Mouse (Mus musculus) embryonic facial prominence, embryonic 14.5 days (tissue): ENCODE results near the gene Siae. TPM values are rescaled to one million over a fixed set of nuclear protein-coding genes. Genes with fewer than 3 reads are reported as not detected.
A peak's percentile ranks its signal among the peaks of the same experiment; 100 is the strongest.

Source experiments
- ATAC-seq: fragments of 200-750 bp; cut with Nextera tagmentation; 2 replicates; pipeline ENCODE4 v1.8.0; 2017; ENCODE audit warnings: low read depth, moderate number of reproducible peaks, moderate TSS enrichment
- DNase-seq: peaks from one replicate; pipeline ENCODE4 v3.0.0-alpha.2; 2015; ENCODE audit warnings: low spot score
- H3K27ac ChIP-seq: fragments of 300-500 bp; sonication (generic); replicated peaks from 2 replicates; pipeline ENCODE4 v1.5.1; 2014; ENCODE audit warnings: low read depth, mild to moderate bottlenecking, low read length, moderate library complexity
- H3K27me3 ChIP-seq: fragments of 300-500 bp; sonication (generic); replicated peaks from 2 replicates; pipeline ENCODE4 v1.6.1; 2014; ENCODE audit warnings: low read length; ENCODE audit not compliant: control insufficient read depth, insufficient read depth
- H3K36me3 ChIP-seq: fragments of 300-500 bp; sonication (generic); 2 replicates; pipeline ENCODE4 v1.6.1; 2014; ENCODE audit warnings: low read length, mixed read lengths; ENCODE audit not compliant: control insufficient read depth, insufficient read depth
- H3K4me1 ChIP-seq: fragments of 300-500 bp; sonication (generic); 2 replicates; pipeline ENCODE4 v1.6.1; 2014; ENCODE audit warnings: antibody characterized with exemption, low read length; ENCODE audit not compliant: control insufficient read depth, insufficient read depth
- H3K4me2 ChIP-seq: fragments of 300-500 bp; sonication (generic); 2 replicates; pipeline ENCODE4 v1.6.1; 2014; ENCODE audit warnings: low read depth, mild to moderate bottlenecking, low read length, moderate library complexity, mixed read lengths
- H3K4me3 ChIP-seq: fragments of 300-500 bp; sonication (generic); 2 replicates; pipeline ENCODE4 v1.5.1; 2014; ENCODE audit warnings: low read depth, mild to moderate bottlenecking, low read length
- H3K9ac ChIP-seq: fragments of 300-500 bp; sonication (generic); 2 replicates; pipeline ENCODE4 v1.6.1; 2014; ENCODE audit warnings: low read depth, mild to moderate bottlenecking, low read length, moderate library complexity, mixed read lengths
- H3K9me3 ChIP-seq: fragments of 300-500 bp; sonication (generic); 2 replicates; pipeline ENCODE4 v1.6.1; 2016; ENCODE audit warnings: low read length; ENCODE audit not compliant: control insufficient read depth
- WGBS: fragments of 180-500 bp; shearing (Covaris S2); extraction: QIAGEN DNeasy Blood & Tissue Kit; methylation state at CpG from one replicate; pipeline ENCODE4 v1.1.7; 2014; 5-methylcytosine and 5-hydroxymethylcytosine counted together
- polyA plus RNA-seq: library from polyadenylated mRNA; unstranded; fragments of >200 nt; fragmentation: Nextera tagmentation; extraction: Ambion mirVana; gene quantifications from 2 replicates; pipeline ENCODE4 v1.2.1, GENCODE M21; 2014

The Siae gene
- polyA plus RNA-seq: 13.4 and 13.9 TPM in 2 replicates

- Histone ChIP-seq H3K4me1 (peaks cover 15% of the 10 kb centered on the region), H3K4me2 (0 out of 2 replicates have a peak within 1 kb of the TSS, but pooled peaks have one; percentile 5), H3K9me3 (no peaks in the 10 kb centered on the region), H3K27me3 (peaks cover 22% of the 10 kb centered on the region), H3K36me3 (no peaks in the 10 kb centered on the region), H3K27ac (peak within 1 kb of the TSS; percentile 45; the same call in 1 of the 2 replicates), H3K4me3 (no peak within 1 kb of the TSS), H3K9ac (no peak within 1 kb of the TSS)
- ATAC-seq (no peak), DNase-seq (peak; percentile 50)
- 22% methylated on average over 7 of the region's 7 CpGs for WGBS
Observed at GRCm38 (mm10) chr9:37554838-37555748, at the start of gene Siae. Gene Siae, plus strand, starts transcription at chr9:37555698.

DNA sequence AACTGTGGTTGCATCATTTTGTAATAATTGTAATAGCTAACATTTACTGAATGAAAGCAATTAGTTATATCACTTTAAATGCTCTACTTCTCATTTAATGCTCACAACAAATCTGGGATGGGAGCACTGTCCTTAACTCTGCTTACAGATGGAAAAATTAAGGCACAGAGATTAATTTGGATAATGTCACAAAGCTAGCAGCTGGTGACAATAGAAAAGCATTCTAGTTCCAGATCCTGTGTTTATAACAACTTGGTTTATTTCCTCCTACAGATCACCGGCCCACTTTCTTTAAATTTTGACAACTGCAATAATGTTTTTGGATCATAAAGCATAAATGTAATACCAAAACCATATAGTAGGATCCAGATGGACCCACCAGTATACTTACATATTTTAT is 49.5 kb upstream of the Siae start:
- H3K9ac ChIP-seq: no peak overlapping the region
- DNase-seq (no peak), ATAC-seq (no peak)
- no peak overlapping the region for H3K27ac ChIP-seq
- no peak overlapping the region for H3K4me3 ChIP-seq
- WGBS: 86% methylated on average over 1 of the region's 1 CpGs
- H3K36me3 ChIP-seq: no peaks in the 10 kb centered on the region
- no peaks in the 10 kb centered on the region for H3K27me3 ChIP-seq
- H3K4me1 ChIP-seq: no peaks in the 10 kb centered on the region
- no peaks in the 10 kb centered on the region for H3K9me3 ChIP-seq
- no peak overlapping the region for H3K4me2 ChIP-seq

GRCm38 (mm10) chr9:37512097-37512496 is 43.4 kb upstream of the Siae start:
- ATAC-seq: no peak
- no peak for DNase-seq
- H3K27ac ChIP-seq: no peak overlapping the region
- H3K9ac ChIP-seq: no peak overlapping the region
- WGBS: 99% methylated on average over 2 of the region's 2 CpGs
- H3K36me3 ChIP-seq: no peaks in the 10 kb centered on the region
- H3K9me3 ChIP-seq: no peaks in the 10 kb centered on the region
- no peak overlapping the region for H3K4me3 ChIP-seq
- no peaks in the 10 kb centered on the region for H3K4me1 ChIP-seq
- H3K27me3 ChIP-seq: no peaks in the 10 kb centered on the region
- H3K4me2 ChIP-seq: no peak overlapping the region

DNA sequence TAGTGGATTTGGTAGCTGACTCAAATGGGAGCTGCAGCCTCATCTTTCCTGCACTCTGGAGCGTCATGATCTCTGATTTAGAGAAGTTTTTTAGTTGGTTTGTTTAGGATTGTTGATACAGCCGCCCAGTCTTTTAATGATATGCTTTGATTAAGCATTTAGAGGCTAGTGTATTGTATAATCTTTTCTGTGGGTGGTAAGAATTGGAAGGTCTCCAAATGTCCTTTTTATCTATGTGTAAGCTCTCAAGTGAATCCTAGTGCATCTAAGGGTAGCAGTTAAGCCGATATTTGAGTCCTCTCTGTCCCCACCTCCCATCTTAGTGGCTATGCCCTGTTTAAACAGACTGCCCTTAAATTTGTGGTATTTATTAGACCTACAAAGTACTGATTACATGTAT is 41.0 kb upstream of the Siae start:
- ATAC-seq (no peak), DNase-seq (no peak)
- 87% methylated on average over 3 of the region's 3 CpGs for WGBS

DNA sequence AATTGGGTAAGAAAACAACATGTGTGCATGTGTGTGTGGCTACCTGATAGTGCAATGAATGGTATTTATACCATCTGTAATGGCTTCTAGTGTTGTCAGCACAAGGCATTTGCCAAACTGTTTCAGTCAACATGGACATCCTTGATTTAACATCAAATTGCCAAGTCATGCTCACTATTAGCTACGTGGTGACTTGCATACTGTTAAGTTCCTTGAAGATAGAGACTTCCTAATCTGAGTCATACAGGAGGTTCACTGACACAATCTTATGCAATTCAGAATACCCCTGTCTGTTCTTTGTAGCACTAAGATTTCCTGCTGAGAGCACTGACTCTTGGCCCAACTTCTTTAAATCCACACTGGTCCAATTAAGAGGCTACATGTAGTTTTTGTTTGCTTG is 38.0 kb upstream of the Siae start:
- no peaks in the 10 kb centered on the region for H3K9me3 ChIP-seq
- no peak for ATAC-seq
- H3K27me3 ChIP-seq: no peaks in the 10 kb centered on the region
- no peak for DNase-seq
- H3K4me3 ChIP-seq: no peak overlapping the region
- H3K9ac ChIP-seq: no peak overlapping the region
- H3K4me2 ChIP-seq: no peak overlapping the region
- H3K36me3 ChIP-seq: peaks cover 34% of the 10 kb centered on the region
- 68% methylated on average over 1 of the region's 1 CpGs for WGBS
- H3K4me1 ChIP-seq: 0 out of 2 replicates have a peak, but pooled peaks cover 4% of the 10 kb centered on the region
- no peak overlapping the region for H3K27ac ChIP-seq

More for the DNA sequence above, 41.0 kb upstream of the Siae start:
- peaks cover 9% of the 10 kb centered on the region for H3K36me3 ChIP-seq
- H3K27ac ChIP-seq: no peak overlapping the region
- H3K9me3 ChIP-seq: no peaks in the 10 kb centered on the region
- no peaks in the 10 kb centered on the region for H3K27me3 ChIP-seq
- H3K9ac ChIP-seq: no peak overlapping the region
- no peak overlapping the region for H3K4me3 ChIP-seq
- H3K4me1 ChIP-seq: 0 out of 2 replicates have a peak, but pooled peaks cover 4% of the 10 kb centered on the region
- no peak overlapping the region for H3K4me2 ChIP-seq

GRCm38 (mm10) chr9:37518991-37519390 is 36.5 kb upstream of the Siae start:
- Histone ChIP-seq H3K9me3 (no peaks in the 10 kb centered on the region), H3K4me2 (no peak overlapping the region), H3K27me3 (no peaks in the 10 kb centered on the region), H3K36me3 (peaks cover 46% of the 10 kb centered on the region), H3K4me3 (no peak overlapping the region), H3K4me1 (0 out of 2 replicates have a peak, but pooled peaks cover 4% of the 10 kb centered on the region), H3K9ac (no peak overlapping the region), H3K27ac (no peak overlapping the region)
- ATAC-seq: no peak
- 86% methylated on average over 8 of the region's 8 CpGs for WGBS
- DNase-seq: no peak

DNA sequence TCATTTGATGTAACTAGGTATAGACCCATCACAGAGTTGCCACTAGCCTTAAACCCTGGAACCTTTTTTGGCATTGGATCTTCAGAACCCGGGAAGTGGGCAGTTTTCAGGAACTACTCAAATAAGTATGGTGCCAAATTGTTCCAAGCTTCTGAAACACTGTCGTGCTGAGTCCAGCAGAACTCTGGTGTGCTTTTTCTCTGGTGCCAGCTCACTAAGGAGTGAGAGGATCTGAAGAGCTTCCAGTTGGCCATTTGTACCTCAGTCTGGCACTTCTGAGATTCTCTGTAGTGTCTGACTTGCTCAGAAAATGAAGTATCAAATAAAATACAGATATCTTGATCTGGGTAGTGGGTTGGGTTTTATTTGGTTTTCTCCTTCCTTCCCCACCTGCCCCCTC is 35.5 kb upstream of the Siae start:
- DNase-seq (no peak), ATAC-seq (no peak)
- Histone ChIP-seq H3K4me1 (0 out of 2 replicates have a peak, but pooled peaks cover 4% of the 10 kb centered on the region), H3K27ac (no peak overlapping the region), H3K27me3 (no peaks in the 10 kb centered on the region), H3K9ac (no peak overlapping the region), H3K4me3 (no peak overlapping the region), H3K9me3 (no peaks in the 10 kb centered on the region), H3K36me3 (peaks cover 52% of the 10 kb centered on the region), H3K4me2 (no peak overlapping the region)
- WGBS: 86% methylated on average over 2 of the region's 2 CpGs

DNA sequence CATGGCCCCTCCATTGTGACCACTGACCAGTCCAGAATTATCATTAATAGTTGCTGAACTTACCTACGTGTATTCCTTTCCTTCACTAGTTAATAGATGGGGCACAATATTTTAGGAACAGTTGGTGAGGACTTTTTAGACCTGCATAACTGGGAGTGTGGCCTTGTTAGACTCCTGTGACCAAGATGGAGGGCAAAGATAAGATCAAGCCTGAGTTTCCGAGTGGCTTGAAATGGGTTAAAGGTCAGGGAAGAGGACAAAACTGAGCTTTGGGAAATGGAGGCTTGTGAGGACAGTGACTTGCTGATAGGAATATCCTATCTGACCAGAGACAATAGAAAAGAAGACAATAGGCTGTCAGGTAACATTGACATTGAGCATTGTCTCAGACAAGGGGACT is 30.0 kb upstream of the Siae start:
- Histone ChIP-seq H3K9ac (no peak overlapping the region), H3K27ac (no peak overlapping the region), H3K4me3 (no peak overlapping the region), H3K4me2 (no peak overlapping the region), H3K27me3 (peaks cover 44% of the 10 kb centered on the region), H3K36me3 (peaks cover 35% of the 10 kb centered on the region), H3K9me3 (no peaks in the 10 kb centered on the region), H3K4me1 (peaks cover 11% of the 10 kb centered on the region; the same call in 1 of the 2 replicates)
- ATAC-seq (no peak), DNase-seq (no peak)
- 83% methylated on average over 2 of the region's 2 CpGs for WGBS
